Mouse (Mus musculus) liver, adult 10 weeks (tissue): ENCODE data around the gene Olfr389. TPM values are rescaled to one million over a fixed set of nuclear protein-coding genes. Genes with fewer than 3 reads are reported as not detected.

ENCODE experiments used
- polyA plus RNA-seq: library from polyadenylated mRNA; stranded (reverse); fragments of 350-450 nt; fragmentation: Illumina TruSeq; extraction: RNeasy Lipid Tissue Mini Kit (QIAGEN cat#74804); gene quantifications from one replicate; pipeline ENCODE4 v1.2.3, GENCODE M21; 2014; ENCODE audit warnings: low read depth, low replicate concordance

The Olfr389 gene
- polyA plus RNA-seq, result not detected

DNA sequence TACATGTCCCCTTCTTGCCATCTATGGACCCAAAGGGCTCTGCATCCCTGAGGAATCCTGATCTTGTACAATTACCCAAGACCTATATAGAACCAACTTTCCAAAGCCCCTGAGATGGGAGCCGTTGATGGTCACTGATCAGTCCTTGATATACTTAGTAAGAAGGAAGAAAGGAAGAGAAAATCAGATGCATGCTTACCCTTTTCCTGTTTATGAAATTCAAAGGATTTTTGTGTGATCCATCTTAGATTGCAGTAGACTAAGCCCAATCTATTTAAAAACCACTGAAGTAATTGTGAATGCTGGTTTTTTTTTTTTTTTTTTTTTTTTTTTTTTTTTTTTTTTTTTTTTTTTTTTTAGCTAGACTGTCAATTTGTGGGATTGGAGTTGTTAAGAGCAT, at the start of gene Olfr389:
Gene Olfr389, minus strand, starts transcription at position 101 of the 400 bp plus-strand sequence.

GRCm38 (mm10) chr11:73816949-73817348, 36.4 kb upstream of the Olfr389 start, which contains the start of gene Olfr392:
Olfr392 (minus strand) TSS chr11:73817049.

GRCm38 (mm10) chr11:73802952-73803351, 22.4 kb upstream of the Olfr389 start, which contains the start of gene Olfr391-ps:
Olfr391-ps (minus strand) TSS chr11:73803052.

GRCm38 (mm10) chr11:73782664-73783063, 2.2 kb upstream of the Olfr389 start, which contains the start of gene Olfr390:
Olfr390 (plus strand) TSS chr11:73782964.

Other genes starting within 250 kb of the Olfr389 start
- gene Olfr385, start 187.7 kb downstream of the Olfr389 start, polyA plus RNA-seq, result not detected
- not detected for gene Olfr384, start 182.1 kb downstream of the Olfr389 start, polyA plus RNA-seq
- gene Zfp735, start 91.9 kb downstream of the Olfr389 start, polyA plus RNA-seq, result not detected
- not detected for gene Olfr390, start 2.3 kb upstream of the Olfr389 start, polyA plus RNA-seq
- gene Olfr391-ps, start 22.3 kb upstream of the Olfr389 start, polyA plus RNA-seq, result not detected
- gene Olfr392, start 36.3 kb upstream of the Olfr389 start, polyA plus RNA-seq, result not detected
- not detected for gene Olfr393, start 70.7 kb upstream of the Olfr389 start, polyA plus RNA-seq
- gene Olfr394, start 110.1 kb upstream of the Olfr389 start, polyA plus RNA-seq, result not detected
- gene Olfr395, start 128.6 kb upstream of the Olfr389 start, polyA plus RNA-seq, result not detected
- not detected for gene Olfr23, start 156.0 kb upstream of the Olfr389 start, polyA plus RNA-seq
- gene Olfr397, start 180.1 kb upstream of the Olfr389 start, polyA plus RNA-seq, result not detected
- gene Olfr398, start 209.7 kb upstream of the Olfr389 start, polyA plus RNA-seq, result not detected